Mouse (Mus musculus) lung, embryonic 15.5 days (tissue): ENCODE results near the gene Slc33a1. TPM values are rescaled to one million over a fixed set of nuclear protein-coding genes. Genes with fewer than 3 reads are reported as not detected.

Source experiments
- ATAC-seq: fragments of 200-750 bp; cut with Nextera tagmentation; 2 replicates; pipeline ENCODE4 v1.8.0; 2017; ENCODE audit warnings: moderate number of reproducible peaks, borderline replicate concordance; ENCODE audit not compliant: low FRiP score, low TSS enrichment; ENCODE audit errors: extremely low read depth
- H3K27ac ChIP-seq: fragments of 300-500 bp; sonication (generic); 2 replicates; pipeline ENCODE4 v1.5.1; 2015; ENCODE audit warnings: moderate library complexity, mild to moderate bottlenecking, inconsistent platforms
- H3K27me3 ChIP-seq: fragments of 300-500 bp; sonication (generic); 2 replicates; pipeline ENCODE4 v1.6.1; 2015; ENCODE audit warnings: inconsistent platforms
- H3K36me3 ChIP-seq: fragments of 300-500 bp; sonication (generic); 2 replicates; pipeline ENCODE4 v1.6.1; 2015; ENCODE audit warnings: inconsistent platforms
- H3K4me1 ChIP-seq: fragments of 300-500 bp; sonication (generic); 2 replicates; pipeline ENCODE4 v1.6.1; 2015; ENCODE audit warnings: inconsistent platforms
- H3K4me2 ChIP-seq: fragments of 300-500 bp; sonication (generic); 2 replicates; pipeline ENCODE4 v1.6.1; 2015; ENCODE audit warnings: inconsistent platforms, mild to moderate bottlenecking, moderate library complexity
- H3K4me3 ChIP-seq: fragments of 300-500 bp; sonication (generic); 2 replicates; pipeline ENCODE4 v1.5.1; 2015; ENCODE audit warnings: mild to moderate bottlenecking, inconsistent platforms
- H3K9ac ChIP-seq: fragments of 300-500 bp; sonication (generic); 2 replicates; pipeline ENCODE4 v1.6.1; 2015; ENCODE audit warnings: inconsistent platforms
- H3K9me3 ChIP-seq: fragments of 300-500 bp; sonication (generic); 2 replicates; pipeline ENCODE4 v1.6.1; 2016; ENCODE audit warnings: inconsistent platforms
- WGBS: fragments of 180-500 bp; shearing (Covaris S2); methylation state at CpG from one replicate; pipeline ENCODE4 v1.1.7; 2015; 5-methylcytosine and 5-hydroxymethylcytosine counted together
- polyA plus RNA-seq: library from polyadenylated mRNA; unstranded; fragments of >200 nt; fragmentation: Nextera tagmentation; extraction: Ambion mirVana; gene quantifications from 2 replicates; pipeline ENCODE4 v1.2.1, GENCODE M21; 2015

Gene Slc33a1
- polyA plus RNA-seq, 1 experiment from 2014 or later = 16.0 TPM

DNA sequence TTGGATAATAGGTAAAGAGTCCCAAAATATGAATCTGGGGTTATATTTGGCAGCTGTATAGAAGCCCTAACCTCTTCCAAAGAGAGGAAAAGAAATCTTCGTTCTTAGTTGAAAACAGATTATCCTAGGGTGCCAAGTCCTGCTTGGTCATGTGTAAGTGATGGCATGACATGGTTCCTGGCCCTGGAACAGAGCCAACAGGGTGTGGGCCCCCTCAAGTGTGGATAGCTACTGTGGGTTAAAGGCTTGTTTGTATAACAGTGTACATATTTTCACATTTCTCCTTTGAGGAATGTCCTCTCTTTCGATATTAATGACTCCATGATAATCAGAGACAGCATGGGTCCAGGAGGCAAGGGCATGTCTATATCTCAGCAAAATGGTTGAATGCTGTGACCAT, 25.6 kb downstream of the Slc33a1 start:
- no peaks in the 10 kb centered on the region for H3K9me3 ChIP-seq
- H3K27me3 ChIP-seq = no peaks in the 10 kb centered on the region
- H3K27ac ChIP-seq = no peak overlapping the region
- no peak for ATAC-seq
- H3K4me1 ChIP-seq = no peaks in the 10 kb centered on the region
- 83% methylated on average over 2 of the region's 2 CpGs for WGBS
- H3K4me2 ChIP-seq = no peak overlapping the region
- H3K36me3 ChIP-seq = 0 out of 2 replicates have a peak, but pooled peaks cover under 1% of the 10 kb centered on the region
- H3K9ac ChIP-seq = no peak overlapping the region
- no peak overlapping the region for H3K4me3 ChIP-seq

DNA sequence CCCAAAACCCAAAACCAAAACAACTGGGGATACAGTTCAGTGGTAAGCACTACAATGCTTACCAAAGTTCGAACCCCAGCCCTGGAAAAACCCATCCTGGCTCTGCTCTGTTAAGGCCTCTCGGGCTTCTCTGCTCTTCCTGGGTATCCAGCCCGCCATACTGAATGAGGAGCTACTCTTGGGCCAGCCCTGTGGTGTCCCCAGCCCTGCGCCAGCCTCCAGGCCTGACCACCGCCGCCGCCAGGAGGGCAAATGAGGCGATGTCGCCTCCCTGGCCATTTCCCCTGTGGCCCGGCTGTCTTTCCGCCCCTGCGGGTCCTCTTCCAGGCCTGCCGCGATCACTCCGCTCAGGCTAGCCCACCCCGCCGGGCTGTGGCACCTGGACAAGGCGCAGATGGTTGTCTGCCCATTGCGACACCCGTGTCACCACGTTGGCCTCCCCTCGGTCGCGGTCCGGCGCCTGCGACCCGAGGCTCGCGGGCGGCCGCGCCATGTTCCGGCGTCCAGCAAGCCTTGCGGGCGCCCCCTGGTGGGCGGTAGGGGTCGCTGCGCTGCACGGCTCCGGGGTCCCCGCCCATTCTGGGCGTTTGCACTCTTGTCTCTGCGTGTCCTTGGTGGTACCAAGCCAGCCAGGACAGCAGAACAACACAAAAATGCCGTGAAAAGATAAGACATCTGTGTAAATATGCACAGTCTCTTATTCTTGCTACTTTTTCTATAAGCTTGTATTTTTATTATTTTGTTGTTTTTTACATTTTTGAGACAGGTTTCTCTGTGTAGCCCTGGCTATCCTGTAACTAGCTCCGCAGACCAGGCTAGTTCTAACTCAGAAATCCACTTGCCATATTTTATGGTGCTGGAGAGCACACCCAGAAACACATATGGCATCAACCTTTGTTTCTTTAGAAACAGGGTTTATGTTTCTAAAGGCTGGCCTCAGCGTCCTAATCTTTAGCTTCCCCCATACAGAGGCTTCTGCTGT, 35.4 kb downstream of the Slc33a1 start, which contains the start of gene E130311K13Rik:
Gene E130311K13Rik, minus strand, starts transcription at position 595 of the 982 bp plus-strand sequence.
- peak within 1 kb of the TSS; percentile 69 for H3K27ac ChIP-seq
- no peaks in the 10 kb centered on the region for H3K27me3 ChIP-seq
- H3K4me3 ChIP-seq = peak within 1 kb of the TSS; percentile 71
- no peaks in the 10 kb centered on the region for H3K36me3 ChIP-seq
- no peaks in the 10 kb centered on the region for H3K9me3 ChIP-seq
- peak within 1 kb of the TSS; percentile 82 for H3K9ac ChIP-seq
- ATAC-seq = peak; percentile 97
- H3K4me2 ChIP-seq = peak within 1 kb of the TSS; percentile 71
- 5% methylated on average over 48 of the region's 48 CpGs for WGBS
- peaks cover 2% of the 10 kb centered on the region; the same call in 1 of the 2 replicates for H3K4me1 ChIP-seq

DNA sequence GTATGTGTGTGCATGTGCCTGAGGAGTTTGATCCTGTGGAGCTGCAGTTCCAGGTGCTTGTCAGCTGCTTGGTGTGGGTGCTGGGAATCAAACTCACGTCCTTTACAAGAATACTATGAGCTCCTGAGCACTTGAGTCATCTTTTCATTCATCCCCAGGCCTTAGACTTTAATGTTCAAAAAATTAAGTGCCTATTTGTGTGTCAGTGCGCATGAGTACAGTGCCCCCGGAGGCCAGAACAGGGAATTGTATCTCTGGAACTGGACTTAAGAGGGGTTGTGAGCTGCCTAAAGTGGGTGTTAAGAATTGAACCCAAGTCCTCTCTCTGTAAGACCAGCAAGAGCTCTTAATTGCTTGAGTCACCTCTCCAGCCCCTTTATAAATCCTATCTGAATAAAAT, 44.9 kb downstream of the Slc33a1 start:
- ATAC-seq = no peak
- Histone ChIP-seq H3K36me3 (peaks cover 2% of the 10 kb centered on the region; the same call in 1 of the 2 replicates), H3K4me3 (no peak overlapping the region), H3K27me3 (no peaks in the 10 kb centered on the region), H3K27ac (no peak overlapping the region), H3K4me1 (no peaks in the 10 kb centered on the region), H3K4me2 (no peak overlapping the region), H3K9me3 (no peaks in the 10 kb centered on the region), H3K9ac (no peak overlapping the region)
- WGBS = 67% methylated on average over 3 of the region's 3 CpGs

DNA sequence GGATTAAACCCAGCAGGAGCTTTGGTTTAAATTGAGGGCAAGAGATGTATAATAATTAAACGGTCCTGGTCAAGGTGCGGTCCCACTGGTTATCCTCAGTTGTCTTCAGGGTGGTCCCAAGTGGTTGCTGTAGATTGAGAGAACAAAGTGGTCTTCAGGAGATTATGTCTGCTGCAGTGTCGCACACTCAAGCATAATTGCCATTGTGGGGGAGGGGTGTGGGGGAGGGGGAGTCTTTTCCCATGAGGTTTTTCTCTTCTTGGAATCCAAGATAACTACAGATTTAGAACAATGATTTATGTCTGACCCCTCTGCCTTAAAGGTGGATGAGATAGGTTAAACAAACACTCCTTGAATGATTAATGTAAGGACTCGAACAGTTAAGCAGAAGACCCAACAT, 54.3 kb downstream of the Slc33a1 start:
- no peak overlapping the region for H3K4me3 ChIP-seq
- H3K9me3 ChIP-seq = no peaks in the 10 kb centered on the region
- H3K9ac ChIP-seq = no peak overlapping the region
- no peaks in the 10 kb centered on the region for H3K27me3 ChIP-seq
- H3K4me1 ChIP-seq = peaks cover under 1% of the 10 kb centered on the region; the same call in 1 of the 2 replicates
- 42% methylated on average over 4 of the region's 4 CpGs for WGBS
- peaks cover 2% of the 10 kb centered on the region; the same call in 1 of the 2 replicates for H3K36me3 ChIP-seq
- H3K27ac ChIP-seq = no peak overlapping the region
- ATAC-seq = no peak
- no peak overlapping the region for H3K4me2 ChIP-seq

DNA sequence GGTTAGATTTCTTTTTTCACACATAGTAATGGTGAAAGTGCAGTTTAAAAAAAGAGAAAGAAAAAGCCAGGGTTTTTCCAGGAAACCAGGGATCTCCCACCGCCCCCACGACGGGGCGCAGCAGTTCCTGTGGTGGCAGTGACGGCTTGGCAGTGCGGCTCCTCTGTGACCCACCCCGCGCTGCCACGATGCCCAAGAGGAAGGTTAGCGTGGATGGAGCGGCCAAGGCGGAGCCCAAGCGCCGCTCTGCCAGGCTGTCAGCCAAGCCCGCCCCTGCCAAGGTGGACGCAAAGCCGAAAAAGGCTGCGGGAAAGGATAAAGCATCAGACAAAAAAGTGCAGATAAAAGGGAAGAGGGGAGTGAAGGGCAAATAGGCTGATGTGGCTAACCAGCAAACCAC, 59.3 kb downstream of the Slc33a1 start:
- Histone ChIP-seq H3K4me3 (peak overlapping the region; percentile 26), H3K27ac (no peak overlapping the region), H3K27me3 (peaks cover 2% of the 10 kb centered on the region; the same call in 1 of the 2 replicates), H3K4me2 (peak overlapping the region; percentile 61), H3K9me3 (no peaks in the 10 kb centered on the region), H3K36me3 (no peaks in the 10 kb centered on the region), H3K4me1 (peaks cover 4% of the 10 kb centered on the region; the same call in 1 of the 2 replicates), H3K9ac (no peak overlapping the region)
- WGBS = under 1% methylated on average over 18 of the region's 18 CpGs
- ATAC-seq = no peak

DNA sequence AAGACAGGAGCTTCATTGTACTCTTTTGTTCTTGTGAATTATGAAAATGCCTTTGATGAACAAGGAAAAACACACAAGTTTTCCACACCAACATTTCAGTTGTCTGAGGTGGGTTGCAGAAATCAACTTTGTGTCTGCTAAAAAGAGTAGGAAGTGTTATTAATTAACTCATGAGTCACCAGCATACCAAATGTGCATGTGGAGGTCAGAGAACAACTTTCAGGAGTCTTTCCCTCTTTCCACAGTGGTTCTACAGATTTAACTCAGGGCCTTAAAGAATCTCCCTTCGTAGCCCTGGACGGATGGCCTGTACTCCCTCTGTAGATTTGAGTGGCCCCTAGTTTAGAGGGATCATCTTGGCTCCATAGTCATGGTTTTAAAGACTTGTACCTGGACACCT, 60.4 kb downstream of the Slc33a1 start:
- no peak overlapping the region for H3K4me3 ChIP-seq
- no peaks in the 10 kb centered on the region for H3K9me3 ChIP-seq
- no peak for ATAC-seq
- WGBS = 60% methylated on average over 2 of the region's 2 CpGs
- H3K27me3 ChIP-seq = peaks cover 10% of the 10 kb centered on the region
- H3K36me3 ChIP-seq = no peaks in the 10 kb centered on the region
- no peak overlapping the region for H3K9ac ChIP-seq
- peaks cover 5% of the 10 kb centered on the region; the same call in 1 of the 2 replicates for H3K4me1 ChIP-seq
- no peak overlapping the region for H3K27ac ChIP-seq
- no peak overlapping the region for H3K4me2 ChIP-seq

DNA sequence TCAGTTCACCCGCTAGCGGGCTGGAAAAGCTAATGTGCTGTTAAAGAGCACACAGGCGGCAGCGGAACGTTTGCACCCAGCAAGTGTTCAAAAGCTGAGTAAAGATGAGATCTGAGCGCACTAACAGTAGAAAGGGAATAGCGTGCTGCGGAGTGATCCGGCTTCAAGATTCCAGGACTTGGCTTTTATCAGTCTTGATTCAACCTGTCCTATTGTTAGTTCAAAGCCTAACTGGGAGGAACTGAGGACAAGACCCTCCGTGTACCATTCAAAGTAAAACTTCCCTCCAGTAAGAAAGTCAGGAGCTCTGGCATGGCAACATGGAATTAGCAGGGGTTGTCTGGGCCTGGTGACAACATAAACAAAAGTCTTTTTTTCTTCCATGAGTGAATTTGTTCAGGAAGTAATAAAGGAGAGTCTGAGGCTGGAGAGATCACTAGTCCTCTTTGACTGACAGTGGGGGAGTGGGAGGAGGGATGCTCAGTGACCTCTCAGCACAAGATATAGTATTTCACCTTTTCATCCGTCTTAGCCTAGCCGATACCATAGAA, 64.5 kb downstream of the Slc33a1 start:
- WGBS = 5% methylated on average over 12 of the region's 12 CpGs
- Histone ChIP-seq H3K4me2 (peak overlapping the region; percentile 98), H3K9me3 (no peaks in the 10 kb centered on the region), H3K9ac (no peak overlapping the region), H3K27ac (no peak overlapping the region), H3K27me3 (peaks cover 15% of the 10 kb centered on the region), H3K4me1 (peaks cover 13% of the 10 kb centered on the region), H3K4me3 (peak overlapping the region; percentile 63; the same call in 1 of the 2 replicates), H3K36me3 (no peaks in the 10 kb centered on the region)
- ATAC-seq = no peak

DNA sequence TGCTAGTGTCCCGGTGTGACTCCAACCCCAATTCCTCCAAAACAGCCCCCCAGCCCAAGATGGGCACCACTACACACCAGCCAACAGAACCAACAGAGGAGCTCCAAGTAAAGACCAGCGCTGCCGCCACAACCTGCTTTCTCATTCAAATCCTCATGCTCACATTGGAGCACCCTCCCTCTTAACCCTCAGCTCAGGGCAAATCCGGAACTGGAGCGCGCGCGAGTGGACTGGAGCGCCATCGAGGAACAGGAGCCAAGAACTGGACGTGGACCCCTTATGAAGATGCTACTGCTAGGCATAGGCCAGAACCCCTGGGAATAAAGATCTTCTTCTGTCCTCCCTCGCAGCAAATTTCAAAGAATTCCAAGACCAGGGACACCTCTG, 65.3 kb downstream of the Slc33a1 start, which contains the start of gene Plch1:
Gene Plch1, minus strand, starts transcription at position 164 of the 387 bp plus-strand sequence.
- H3K27ac ChIP-seq = peak within 1 kb of the TSS; percentile 81
- no peaks in the 10 kb centered on the region for H3K36me3 ChIP-seq
- no peaks in the 10 kb centered on the region for H3K9me3 ChIP-seq
- WGBS = under 1% methylated on average over 12 of the region's 12 CpGs
- H3K27me3 ChIP-seq = peaks cover 14% of the 10 kb centered on the region
- peaks cover 13% of the 10 kb centered on the region for H3K4me1 ChIP-seq
- H3K9ac ChIP-seq = peak within 1 kb of the TSS; percentile 49
- peak; percentile 76 for ATAC-seq
- peak within 1 kb of the TSS; percentile 63 for H3K4me3 ChIP-seq
- peak within 1 kb of the TSS; percentile 98 for H3K4me2 ChIP-seq

DNA sequence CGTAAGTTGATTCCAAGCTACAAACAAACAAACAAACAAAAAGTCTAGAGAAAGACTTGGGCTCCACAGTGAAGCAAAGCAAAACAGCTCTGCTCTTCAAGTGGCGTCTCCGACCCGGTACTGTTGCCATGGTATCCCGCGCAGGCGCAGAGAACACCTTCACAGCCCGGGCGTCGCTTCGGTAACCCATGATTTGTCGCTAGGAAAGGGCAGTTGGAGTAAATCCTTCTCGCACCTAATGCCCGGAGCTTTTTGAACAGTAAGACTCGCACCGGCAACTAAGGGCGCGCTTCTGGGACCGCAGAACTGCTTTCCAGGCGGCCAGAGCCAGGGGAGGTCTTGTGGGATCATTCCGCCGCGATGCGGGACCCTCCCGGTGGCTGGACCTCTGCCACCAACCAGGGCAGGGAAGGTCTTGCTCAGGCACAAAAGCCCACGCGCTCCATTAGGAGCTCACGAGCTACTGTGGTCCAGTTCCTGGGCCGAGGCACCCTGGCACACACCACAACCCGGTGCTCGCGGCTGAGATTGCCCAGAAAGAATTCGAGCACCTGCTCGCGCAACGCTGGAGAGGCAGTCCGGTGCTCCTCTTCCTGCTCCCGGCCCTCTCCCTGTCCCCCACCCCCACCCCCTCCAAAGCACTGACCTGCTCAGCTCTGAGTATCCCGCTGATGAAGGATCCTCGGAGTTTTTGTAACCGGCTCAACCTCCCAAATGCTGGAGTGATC, 65.8 kb downstream of the Slc33a1 start:
- H3K4me3 ChIP-seq = peak overlapping the region; percentile 63
- peak overlapping the region; percentile 98 for H3K4me2 ChIP-seq
- under 1% methylated on average over 41 of the region's 41 CpGs for WGBS
- H3K36me3 ChIP-seq = no peaks in the 10 kb centered on the region
- peak overlapping the region; percentile 81 for H3K27ac ChIP-seq
- H3K9me3 ChIP-seq = no peaks in the 10 kb centered on the region
- peaks cover 14% of the 10 kb centered on the region for H3K27me3 ChIP-seq
- H3K9ac ChIP-seq = peak overlapping the region; percentile 49
- ATAC-seq = peak; percentile 79; the same call in 1 of the 2 replicates
- H3K4me1 ChIP-seq = peaks cover 13% of the 10 kb centered on the region

DNA sequence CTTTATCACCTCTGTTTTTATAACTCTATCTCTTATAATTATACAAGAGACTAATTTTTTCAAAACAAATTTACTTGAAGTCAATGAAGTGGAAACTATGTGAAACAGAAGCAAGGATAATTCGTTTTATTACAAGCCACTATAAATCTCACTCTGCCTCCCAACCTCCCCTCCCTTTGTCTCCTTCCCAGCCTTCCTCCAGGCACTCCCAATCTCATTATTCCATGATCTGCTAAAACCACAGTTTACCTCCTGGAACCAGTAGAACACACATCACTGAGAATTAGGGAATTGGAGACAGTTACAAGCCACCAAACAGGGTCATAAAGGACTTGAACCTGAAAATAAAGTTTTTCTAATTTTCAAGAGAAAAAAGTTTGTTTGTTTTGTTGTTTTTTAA, 67.4 kb downstream of the Slc33a1 start:
- Histone ChIP-seq H3K9ac (no peak overlapping the region), H3K27me3 (peaks cover 14% of the 10 kb centered on the region), H3K4me1 (peaks cover 13% of the 10 kb centered on the region), H3K4me3 (no peak overlapping the region), H3K27ac (no peak overlapping the region), H3K36me3 (no peaks in the 10 kb centered on the region), H3K9me3 (no peaks in the 10 kb centered on the region), H3K4me2 (no peak overlapping the region)
- no peak for ATAC-seq
- WGBS = 30% methylated on average over 1 of the region's 1 CpGs

DNA sequence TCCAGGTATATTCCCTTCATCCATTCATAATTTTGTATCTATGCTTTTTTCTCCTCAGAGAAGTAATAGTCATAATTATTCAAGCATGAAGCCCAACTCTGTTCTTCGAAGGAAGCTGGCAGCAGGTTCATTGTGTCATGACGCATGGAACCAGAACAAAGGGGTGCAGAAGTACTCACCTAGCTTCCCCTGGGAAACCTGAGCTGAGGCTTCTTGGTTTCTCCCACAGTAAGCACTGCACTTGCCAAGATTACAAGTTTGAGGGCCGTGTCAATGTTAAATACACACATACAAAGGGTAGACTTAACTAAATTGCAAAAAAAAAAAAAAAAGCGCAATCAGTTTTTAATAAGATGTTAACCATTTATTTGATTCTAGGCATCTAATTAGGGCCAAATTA, 68.3 kb downstream of the Slc33a1 start:
- H3K27me3 ChIP-seq = peaks cover 14% of the 10 kb centered on the region
- ATAC-seq = no peak
- 80% methylated on average over 4 of the region's 4 CpGs for WGBS

More for the DNA sequence above, 68.3 kb downstream of the Slc33a1 start:
- no peak overlapping the region for H3K27ac ChIP-seq
- no peaks in the 10 kb centered on the region for H3K9me3 ChIP-seq
- H3K9ac ChIP-seq = no peak overlapping the region
- H3K4me2 ChIP-seq = no peak overlapping the region
- H3K4me3 ChIP-seq = no peak overlapping the region
- H3K36me3 ChIP-seq = no peaks in the 10 kb centered on the region
- peaks cover 13% of the 10 kb centered on the region for H3K4me1 ChIP-seq
